Mouse (Mus musculus): Measurements from ENCODE around the gene Draxin. TPM values are rescaled to one million over a fixed set of nuclear protein-coding genes. Genes with fewer than 3 reads are reported as not detected.

The Draxin gene
- total RNA-seq, 2 experiments from 2014 or later: not detected

DNA sequence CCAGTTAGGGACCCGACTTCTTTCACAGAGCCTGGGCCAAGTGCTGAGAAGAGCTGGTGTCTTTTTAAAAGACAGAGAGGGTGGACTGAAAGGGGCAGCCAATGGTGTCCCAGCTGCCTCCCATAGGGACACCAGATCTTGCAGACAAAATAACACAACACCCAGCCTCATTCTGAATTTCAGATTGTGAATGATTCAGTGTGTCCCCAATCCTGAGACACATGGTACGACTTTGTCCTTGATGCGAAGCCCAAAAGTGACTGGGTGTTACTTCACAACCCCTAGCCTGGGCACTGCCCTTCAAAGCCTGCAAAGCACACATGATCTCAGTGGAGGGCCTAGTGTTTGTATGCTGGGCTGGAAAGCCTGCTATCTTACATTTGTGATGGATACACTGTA is 44.6 kb downstream of the Draxin start:
- DNase-seq: peak in 1 of 2 experiments; percentile 35
- intact Hi-C loops (cut with DNase I): no loop called here

- DNase-seq: peak; percentile 35 to 37
- intact Hi-C loops (cut with DNase I): no loop called here
These were observed 45.2 kb downstream of the Draxin start for GRCm38 (mm10) chr4:148085131-148085906.

DNA sequence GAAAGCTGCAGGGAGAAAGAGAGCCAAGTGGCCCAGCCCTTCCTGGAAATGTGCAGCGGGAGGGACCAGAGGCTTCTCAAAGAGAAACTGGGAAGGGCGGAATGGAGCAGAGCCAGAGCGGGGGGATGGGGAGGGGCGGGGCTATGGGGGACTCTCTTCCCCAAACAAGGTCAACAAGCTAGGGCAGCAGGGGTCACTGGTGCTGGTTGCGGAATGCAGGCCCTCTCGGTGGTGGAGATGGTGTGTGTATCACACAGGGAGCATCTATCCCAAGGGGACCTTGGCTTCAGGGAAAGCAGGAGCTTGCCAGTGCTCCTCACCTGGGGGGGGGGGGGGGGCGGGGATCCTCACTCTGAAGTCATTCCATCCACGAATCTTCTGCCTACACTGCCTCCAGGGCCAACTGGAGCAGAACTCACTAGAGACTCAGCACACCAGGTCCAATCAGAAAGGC is 46.2 kb downstream of the Draxin start:
- intact Hi-C loops (cut with DNase I): no loop called here
- DNase-seq: peak; percentile 57 to 66

DNA sequence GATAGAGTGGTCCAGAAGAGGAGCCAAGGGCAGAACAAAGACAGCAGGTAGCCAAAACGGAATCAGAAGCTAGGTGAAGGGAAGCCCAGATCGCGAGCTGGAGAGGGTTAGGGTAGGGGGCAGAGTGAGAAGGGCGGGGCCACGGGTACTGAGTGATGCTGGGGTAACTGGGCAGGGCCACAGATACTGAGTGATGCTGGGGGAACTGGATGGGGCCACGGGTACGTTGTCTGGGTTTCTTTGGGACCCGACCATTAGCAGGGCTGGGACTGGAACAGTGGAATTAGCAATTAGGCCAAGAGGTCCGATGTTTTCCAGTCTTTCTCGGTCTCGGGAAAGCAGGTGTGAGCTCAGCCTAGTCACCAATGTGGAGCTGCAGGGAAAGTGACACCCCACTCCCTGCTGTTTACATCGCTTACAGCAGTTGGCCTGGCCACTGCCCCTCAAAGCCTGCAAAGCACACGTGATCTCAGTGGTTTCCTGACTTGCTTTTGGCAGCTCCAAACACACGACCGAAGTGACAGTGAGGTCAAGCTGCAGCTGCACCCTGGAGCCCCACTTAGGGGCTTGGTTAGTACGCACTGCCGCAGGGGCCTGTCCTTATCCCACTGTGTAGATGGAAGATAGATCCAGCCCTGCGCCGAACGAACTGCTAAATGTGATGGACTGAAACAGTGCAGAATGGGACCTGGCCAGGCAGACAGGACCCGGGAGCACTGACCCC is 47.2 kb downstream of the Draxin start:
- intact Hi-C loops (cut with DNase I): no loop called here
- DNase-seq: peak; percentile 64

DNA sequence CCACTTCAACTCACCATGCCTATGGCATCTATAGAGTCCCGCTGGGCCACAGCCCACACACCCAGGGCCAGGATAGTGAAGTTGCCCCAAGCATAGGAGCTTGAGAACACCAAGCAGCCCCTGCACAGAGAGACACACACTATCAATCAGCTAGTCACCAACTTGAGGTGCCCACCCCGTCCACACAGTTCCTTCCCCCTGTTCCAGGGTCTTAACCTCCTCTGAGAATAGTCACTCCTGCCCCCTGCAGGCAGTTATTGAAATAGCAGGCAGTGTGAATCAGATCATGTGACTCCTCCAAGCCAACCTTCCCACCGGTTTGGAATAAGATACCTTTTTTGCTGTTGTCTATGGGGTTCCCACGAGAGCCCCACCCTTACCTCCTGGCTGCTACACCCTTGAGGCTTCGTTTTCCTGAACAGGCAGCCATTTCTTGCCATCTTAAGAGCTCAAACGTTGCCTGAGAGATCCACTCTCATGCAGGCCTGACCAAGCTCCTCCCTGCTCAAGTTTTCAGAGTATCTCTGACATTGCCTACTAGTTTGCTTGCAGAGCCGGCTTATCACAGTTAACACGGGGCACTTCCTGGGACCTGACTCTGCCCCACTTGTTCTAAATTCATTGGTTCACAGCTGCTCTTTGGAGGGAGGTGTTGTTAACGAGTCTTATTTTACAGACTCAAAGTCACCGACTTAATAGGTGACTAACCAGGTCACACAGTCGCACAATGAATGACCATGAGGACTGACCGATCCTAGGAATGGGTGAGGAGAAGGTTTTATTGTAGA is 48.0 kb downstream of the Draxin start:
- peak; percentile 67 to 86 for DNase-seq
- intact Hi-C loops (cut with DNase I): no loop called here

- DNase-seq: no peak
- intact Hi-C loops (cut with DNase I): no loop called here
These were observed 49.3 kb downstream of the Draxin start for GRCm38 (mm10) chr4:148081201-148081600.

DNA sequence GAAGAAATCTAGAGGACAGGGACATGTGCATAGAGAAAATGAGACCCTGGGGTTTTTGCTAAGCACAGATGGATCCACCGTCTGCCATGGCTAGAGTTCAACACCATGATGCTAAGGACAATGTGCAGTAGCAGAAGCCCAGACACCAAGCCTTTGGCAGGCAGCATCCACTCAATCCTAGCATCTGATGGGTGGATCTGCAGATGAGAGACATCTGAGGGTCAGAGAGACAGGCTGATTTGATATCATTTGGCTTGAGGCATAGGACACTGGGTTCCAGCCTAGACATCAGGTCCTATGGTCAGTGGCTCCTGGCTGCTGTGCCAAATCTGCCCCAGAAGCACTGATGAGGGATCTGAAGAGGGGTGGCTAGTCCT is 49.9 kb downstream of the Draxin start:
- DNase-seq: no peak
- intact Hi-C loops (cut with DNase I): no loop called here

GRCm38 (mm10) chr4:148079944-148080596 is 50.4 kb downstream of the Draxin start:
- intact Hi-C loops (cut with DNase I): no loop called here
- DNase-seq: no peak

- intact Hi-C loops (cut with DNase I): no loop called here
- no peak for DNase-seq
These were observed 51.3 kb downstream of the Draxin start for GRCm38 (mm10) chr4:148079212-148079611.

DNA sequence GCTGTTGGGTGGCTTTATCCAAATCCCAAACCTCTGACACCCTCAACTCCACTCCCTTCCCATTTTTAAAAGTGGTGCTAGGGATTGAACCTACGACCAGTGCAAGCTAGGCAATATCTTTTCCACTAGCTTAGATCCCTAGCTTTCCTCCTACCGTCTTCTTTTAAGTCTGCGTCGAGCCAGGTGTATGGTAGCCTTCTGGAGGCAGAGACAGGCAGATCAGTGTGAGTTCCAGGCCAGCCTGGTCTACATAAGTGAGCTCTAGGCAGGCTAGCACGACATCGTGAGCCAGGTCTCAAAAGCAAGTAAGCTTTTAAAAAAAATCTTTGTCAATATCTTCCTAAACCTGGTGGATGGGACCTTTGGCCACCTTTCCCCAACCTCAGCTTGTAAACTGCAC is 54.6 kb downstream of the Draxin start:
- intact Hi-C loops (cut with DNase I): no loop called here
- no peak for DNase-seq

- intact Hi-C loops (cut with DNase I): no loop called here
- peak; percentile 79 to 88 for DNase-seq
These were observed 55.2 kb downstream of the Draxin start for GRCm38 (mm10) chr4:148075259-148075658.

DNA sequence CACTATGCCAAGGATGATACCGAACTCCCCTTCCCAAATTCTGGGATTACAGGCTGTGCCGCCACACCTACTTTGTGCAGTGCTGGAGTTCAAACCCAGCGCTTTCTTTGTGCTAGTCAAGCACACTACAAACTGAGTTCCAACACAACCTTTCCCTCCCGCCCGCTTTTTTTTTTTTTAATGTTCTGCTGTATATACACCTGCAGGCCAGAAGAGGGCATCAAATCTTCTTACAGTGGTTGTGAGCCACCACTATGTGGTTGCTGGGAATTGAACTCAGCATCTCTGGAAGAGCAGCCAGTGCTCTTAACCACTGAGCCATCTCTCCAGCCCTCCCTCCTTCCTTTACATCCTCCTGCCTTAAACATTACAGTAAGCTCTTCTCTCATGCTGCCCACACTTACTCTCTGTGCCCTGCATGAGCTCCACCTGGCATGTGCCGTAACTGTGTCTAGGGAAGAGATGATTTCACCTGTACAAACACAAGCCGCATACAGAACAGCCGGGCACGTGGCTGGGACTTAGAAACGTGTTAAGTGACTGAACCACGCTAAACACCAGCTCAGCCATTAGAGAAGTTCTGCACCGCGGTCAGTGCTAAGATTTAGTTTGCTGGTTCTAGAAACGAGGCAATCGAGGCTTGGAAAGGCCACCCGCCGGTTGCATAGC is 55.8 kb downstream of the Draxin start:
- intact Hi-C loops (cut with DNase I): no loop called here
- peak in 1 of 2 experiments; percentile 46 for DNase-seq

DNA sequence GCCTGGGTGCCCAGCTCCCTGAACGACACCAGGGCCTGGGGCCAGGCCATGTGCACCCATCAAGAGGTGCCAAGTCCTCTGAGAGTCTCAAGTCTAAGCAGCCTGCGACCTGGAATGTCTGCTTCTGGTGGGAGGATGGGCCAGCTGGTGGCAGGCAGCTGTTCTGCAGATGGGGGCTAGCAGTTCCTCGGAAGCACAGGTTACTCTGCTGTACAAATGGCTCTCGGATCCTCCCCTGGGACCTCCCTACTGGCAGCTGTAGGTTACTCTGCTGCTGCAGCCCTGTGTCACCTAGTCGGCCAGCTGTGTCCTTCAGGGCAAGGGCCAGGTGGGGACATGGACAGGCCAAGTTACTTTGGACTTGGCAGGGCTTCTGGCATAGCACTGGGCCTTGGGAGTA is 59.0 kb downstream of the Draxin start:
- peak; percentile 55 to 61 for DNase-seq
- intact Hi-C loops (cut with DNase I): no loop called here

DNA sequence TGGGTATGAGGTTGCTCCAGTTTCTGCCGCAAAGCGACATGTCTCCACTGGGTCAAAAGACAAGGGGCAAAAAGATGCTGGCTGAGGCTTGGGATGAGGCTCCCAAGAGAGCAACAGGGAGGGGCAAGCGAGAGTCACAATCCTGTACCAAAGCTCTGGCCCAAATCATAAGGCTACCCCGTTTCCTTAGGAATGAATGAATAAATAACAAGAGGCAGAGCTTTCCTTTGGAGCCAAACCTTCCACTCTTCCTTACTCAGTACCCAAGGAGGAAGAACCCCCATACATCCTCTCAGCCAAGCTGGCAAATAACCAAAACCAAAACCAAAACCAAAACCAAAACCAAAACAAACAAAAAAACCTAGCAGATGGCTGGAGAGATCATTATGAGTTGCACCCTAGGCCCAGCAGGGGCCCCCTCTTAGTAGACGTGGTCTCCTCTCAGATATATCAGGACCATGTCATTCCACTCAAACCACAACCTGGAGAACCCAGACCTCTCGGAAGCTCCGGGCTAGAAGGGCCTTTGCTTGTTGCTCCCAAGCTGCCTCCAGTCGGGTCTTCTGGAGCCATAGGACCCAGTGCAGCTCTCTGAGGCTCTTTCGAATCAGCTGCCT is 60.8 kb downstream of the Draxin start:
- intact Hi-C loops (cut with DNase I): no loop called here
- no peak for DNase-seq

GRCm38 (mm10) chr4:148067346-148067745 is 63.2 kb downstream of the Draxin start:
- DNase-seq: no peak
- intact Hi-C loops (cut with DNase I): no loop called here

GRCm38 (mm10) chr4:148066401-148066744 is 64.1 kb downstream of the Draxin start:
- intact Hi-C loops (cut with DNase I): no loop called here

DNA sequence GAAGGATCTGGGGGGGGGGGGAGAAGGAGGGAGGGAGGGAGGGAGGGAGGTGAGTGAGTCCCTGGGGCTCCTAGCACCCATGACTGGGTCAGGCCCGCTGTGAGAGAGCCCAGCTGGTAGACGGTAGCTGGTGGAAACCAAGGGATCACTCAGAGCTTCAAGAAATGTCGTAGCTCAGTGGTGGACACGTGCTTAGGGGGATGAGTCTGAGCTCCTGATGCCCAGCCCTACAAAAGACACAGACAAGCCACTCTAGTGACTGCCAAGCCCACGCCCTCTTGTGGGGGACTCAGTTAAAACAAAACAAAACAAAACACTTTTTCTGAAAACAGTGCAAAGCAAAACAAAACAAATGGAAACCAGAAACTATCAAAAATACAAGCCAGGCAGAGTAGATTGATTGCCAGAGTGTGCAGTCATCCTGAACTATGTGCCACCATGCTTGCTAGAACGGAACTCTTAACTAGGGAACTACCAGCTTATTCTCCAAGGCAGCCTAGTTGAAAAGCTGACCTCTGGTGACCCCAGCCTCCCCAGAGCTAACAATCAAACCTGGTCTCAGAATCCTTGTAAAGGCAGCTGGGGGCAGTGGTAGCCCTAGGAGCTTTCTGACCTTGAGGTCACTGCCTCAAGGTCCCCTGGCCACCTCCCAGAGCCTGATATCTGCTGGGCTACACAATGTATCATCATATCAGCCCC is 64.6 kb downstream of the Draxin start:
- intact Hi-C loops (cut with DNase I): no loop called here
- peak in 1 of 2 experiments; percentile 46 for DNase-seq

More at GRCm38 (mm10) chr4:148066401-148066744, 64.1 kb downstream of the Draxin start:
- DNase-seq: peak; percentile 58 to 66

- intact Hi-C loops (cut with DNase I): no loop called here
These were observed 69.4 kb downstream of the Draxin start for GRCm38 (mm10) chr4:148061086-148061480.

More at GRCm38 (mm10) chr4:148061086-148061480, 69.4 kb downstream of the Draxin start:
- DNase-seq: no peak
